Mouse (Mus musculus) bone marrow, adult 2 months (tissue): Measurements from ENCODE around the gene Htr1d.

Source experiments
- CTCF ChIP-seq: fragments of 200-500 bp; IDR thresholded peaks from 2 replicates; pipeline ENCODE4 v1.5.1; 2011; ENCODE audit warnings: low read length, control low read depth; ENCODE audit not compliant: control insufficient read depth, insufficient read depth
- POLR2A ChIP-seq: fragments of 200-500 bp; IDR thresholded peaks from 2 replicates; pipeline ENCODE4 v1.6.1; 2011; ENCODE audit warnings: low read depth, mild to moderate bottlenecking, control low read depth, low read length, borderline replicate concordance; ENCODE audit not compliant: control insufficient read depth

DNA sequence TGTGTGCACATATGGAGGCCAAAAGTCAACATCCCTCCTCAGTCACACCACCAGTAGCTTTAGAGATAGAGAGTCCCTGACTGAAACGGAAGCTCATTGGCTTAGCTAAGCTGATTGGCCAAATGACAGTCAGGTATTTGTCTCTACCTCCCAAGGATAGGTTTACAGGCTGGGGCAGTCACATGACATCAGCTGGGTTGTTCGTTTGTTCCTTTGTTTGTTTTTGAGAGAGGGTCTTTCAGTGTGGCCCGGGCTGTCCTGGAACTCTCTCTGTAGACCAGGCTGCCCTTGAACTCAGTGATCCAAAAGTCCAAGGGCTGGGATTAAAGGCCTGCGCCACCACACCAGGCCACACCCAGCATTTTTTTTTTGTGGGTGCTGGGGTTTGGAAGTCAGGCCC lies 37.9 kb downstream of the Htr1d start:
- no peak for TF ChIP-seq CTCF
- no peak for TF ChIP-seq POLR2A
